9 mouse cellular contexts compared by ENCODE assay signal in genomic region chr6:50808811-50809668, GRCm38 (mm10).
DNase-seq lines count a peak whose midpoint lies in the region; ATAC-seq and TF ChIP-seq lines count a peak whose summit lies in the region.
"Had no signal": no experiment of that assay in that cellular context is flagged by ENCODE, and none has a peak within 500 bp of the region (broad histone marks: within the 10 kb centered on the region; RNA-seq: fewer than 3 reads in every experiment).

No protein-coding gene starts in this region.

- H3K4me1 ChIP-seq in lung, embryonic 16.5 days (replicated peaks; ENCODE audit: control insufficient read depth, insufficient read depth, low read length), result peaks cover 17% of the 10 kb centered on the region
- H3K4me1 ChIP-seq in lung, adult 2 months (ENCODE audit: control insufficient read depth, insufficient read depth, low read length), result no peaks in the 10 kb centered on the region
- H3K4me1 ChIP-seq in hindbrain, embryonic 16.5 days (ENCODE audit: control insufficient read depth, insufficient read depth, low read depth, low read length), result peaks cover 8% of the 10 kb centered on the region
- peaks cover 57% of the 10 kb centered on the region for H3K4me1 ChIP-seq in kidney, embryonic 15.5 days
- H3K4me1 ChIP-seq in stomach, embryonic 14.5 days (ENCODE audit: control insufficient read depth, insufficient read depth, low read length), result peaks cover 21% of the 10 kb centered on the region
- H3K4me1 ChIP-seq: liver, embryonic 15.5 days had no signal

- TF ChIP-seq CTCF in lung, adult 2 months (IDR thresholded peaks at IDR 0.05; ENCODE audit: insufficient read depth, low read length), result no peak

- H3K9me3 ChIP-seq in lung, embryonic 16.5 days (ENCODE audit: control insufficient read depth, low read length), result no peaks in the 10 kb centered on the region
- H3K9me3 ChIP-seq in hindbrain, embryonic 16.5 days (ENCODE audit: control insufficient read depth, low read length), result no peaks in the 10 kb centered on the region
- no peaks in the 10 kb centered on the region for H3K9me3 ChIP-seq in kidney, embryonic 15.5 days (replicated peaks)
- no peaks in the 10 kb centered on the region for H3K9me3 ChIP-seq in stomach, embryonic 14.5 days (ENCODE audit: control insufficient read depth, low read depth, low read length)
- H3K9me3 ChIP-seq: liver, embryonic 15.5 days had no signal

- no peaks in the 10 kb centered on the region for H3K36me3 ChIP-seq in lung, embryonic 16.5 days (ENCODE audit: control insufficient read depth, insufficient read depth, low read length)
- H3K36me3 ChIP-seq in hindbrain, embryonic 16.5 days (ENCODE audit: control insufficient read depth, insufficient read depth, low read length), result no peaks in the 10 kb centered on the region
- no peaks in the 10 kb centered on the region for H3K36me3 ChIP-seq in kidney, embryonic 15.5 days
- no peaks in the 10 kb centered on the region for H3K36me3 ChIP-seq in stomach, embryonic 14.5 days (ENCODE audit: control insufficient read depth, insufficient read depth, low read length)
- H3K36me3 ChIP-seq: liver, embryonic 15.5 days had no signal

- no peak for TF ChIP-seq POLR2A in lung, adult 2 months (IDR thresholded peaks at IDR 0.05; ENCODE audit: borderline replicate concordance, extremely low read depth, low read depth, low read length)

- H3K27ac ChIP-seq in lung, embryonic 16.5 days (ENCODE audit: low read length), result no peak overlapping the region
- no peak overlapping the region for H3K27ac ChIP-seq in hindbrain, embryonic 16.5 days (ENCODE audit: low read depth, low read length)
- peak overlapping the region; percentile 91 for H3K27ac ChIP-seq in kidney, embryonic 15.5 days
- peak overlapping the region; percentile 92 for H3K27ac ChIP-seq in stomach, embryonic 14.5 days (ENCODE audit: low read length)
- H3K27ac ChIP-seq: liver, embryonic 15.5 days had no signal

- H3K9ac ChIP-seq in lung, embryonic 16.5 days (ENCODE audit: low read length), result 0 out of 2 replicates have a peak overlapping the region, but pooled peaks have one; percentile 0
- H3K9ac ChIP-seq in hindbrain, embryonic 16.5 days (ENCODE audit: low read depth, low read length), result 0 out of 2 replicates have a peak overlapping the region, but pooled peaks have one; percentile 2
- no peak overlapping the region for H3K9ac ChIP-seq in kidney, embryonic 15.5 days
- no peak overlapping the region for H3K9ac ChIP-seq in stomach, embryonic 14.5 days (replicated peaks; ENCODE audit: low read depth, low read length)
- H3K9ac ChIP-seq: liver, embryonic 15.5 days had no signal

- no peaks in the 10 kb centered on the region for H3K27me3 ChIP-seq in lung, embryonic 16.5 days (ENCODE audit: control insufficient read depth, insufficient read depth, low read depth, low read length)
- no peaks in the 10 kb centered on the region for H3K27me3 ChIP-seq in hindbrain, embryonic 16.5 days (replicated peaks; ENCODE audit: control insufficient read depth, insufficient read depth, low read length)
- H3K27me3 ChIP-seq in kidney, embryonic 15.5 days, result no peaks in the 10 kb centered on the region
- no peaks in the 10 kb centered on the region for H3K27me3 ChIP-seq in stomach, embryonic 14.5 days (ENCODE audit: control insufficient read depth, insufficient read depth, low read length)

- H3K4me2 ChIP-seq in lung, embryonic 16.5 days (ENCODE audit: low read depth, low read length), result no peak overlapping the region
- H3K4me2 ChIP-seq in hindbrain, embryonic 16.5 days (ENCODE audit: low read length), result no peak overlapping the region
- H3K4me2 ChIP-seq in kidney, embryonic 15.5 days, result peak overlapping the region; percentile 40
- H3K4me2 ChIP-seq in stomach, embryonic 14.5 days (replicated peaks; ENCODE audit: low read depth, low read length), result peak overlapping the region; percentile 26
- H3K4me2 ChIP-seq: liver, embryonic 15.5 days had no signal

- ATAC-seq in lung, embryonic 16.5 days (ENCODE audit: low read depth), result no peak
- no peak for ATAC-seq in hindbrain, embryonic 16.5 days
- ATAC-seq in kidney, embryonic 15.5 days (replicated peaks; ENCODE audit: low FRiP score), result peak; percentile 79
- no peak for ATAC-seq in stomach, embryonic 14.5 days (ENCODE audit: insufficient number of reproducible peaks, insufficient read depth, low FRiP score, low read depth)

- WGBS in lung, embryonic 16.5 days, result 20% methylated on average over 24 of the region's 24 CpGs
- 51% methylated on average over 24 of the region's 24 CpGs for WGBS in lung, adult 2 months
- WGBS in hindbrain, embryonic 16.5 days, result 52% methylated on average over 24 of the region's 24 CpGs
- WGBS in kidney, embryonic 15.5 days, result 10% methylated on average over 24 of the region's 24 CpGs
- 15% methylated on average over 24 of the region's 24 CpGs for WGBS in stomach, embryonic 14.5 days

- no peak overlapping the region for H3K4me3 ChIP-seq in lung, embryonic 16.5 days (ENCODE audit: low read length)
- no peak overlapping the region for H3K4me3 ChIP-seq in lung, adult 2 months (replicated peaks; ENCODE audit: extremely low read depth, low read depth, low read length)
- H3K4me3 ChIP-seq in hindbrain, embryonic 16.5 days (ENCODE audit: low read length), result no peak overlapping the region
- H3K4me3 ChIP-seq in kidney, embryonic 15.5 days (replicated peaks), result peak overlapping the region; percentile 16
- no peak overlapping the region for H3K4me3 ChIP-seq in stomach, embryonic 14.5 days (ENCODE audit: low read depth, low read length)
- H3K4me3 ChIP-seq: liver, embryonic 15.5 days; myocyte had no signal

- DNase-seq in lung, adult 2 months, result no peak
- DNase-seq in layer of hippocampus, adult 18-20 months (ENCODE audit: low spot score in 2 of 2), result no peak
- DNase-seq in Muller cell, postnatal 12 days (ENCODE audit: inconsistent ontology term), result no peak

Comparison
In these comparisons a context has a peak if more than half of its experiments do, and no peak if none do; other contexts are left out.
1. H3K27ac ChIP-seq: peak in kidney, embryonic 15.5 days (single experiment) and stomach, embryonic 14.5 days (single experiment); none in lung, embryonic 16.5 days (single experiment) and hindbrain, embryonic 16.5 days (single experiment).
2. H3K4me2 ChIP-seq: peak in kidney, embryonic 15.5 days (single experiment) and stomach, embryonic 14.5 days (single experiment); none in lung, embryonic 16.5 days (single experiment) and hindbrain, embryonic 16.5 days (single experiment).
3. H3K9ac ChIP-seq: peak in lung, embryonic 16.5 days (single experiment) and hindbrain, embryonic 16.5 days (single experiment); none in kidney, embryonic 15.5 days (single experiment) and stomach, embryonic 14.5 days (single experiment).